Mouse (Mus musculus): ENCODE results near the gene Gtf2b. TPM values are rescaled to one million over a fixed set of nuclear protein-coding genes. Genes with fewer than 3 reads are reported as not detected.

The Gtf2b gene
- total RNA-seq, 2 experiments from 2014 or later: 63.9 to 69.3 TPM

DNA sequence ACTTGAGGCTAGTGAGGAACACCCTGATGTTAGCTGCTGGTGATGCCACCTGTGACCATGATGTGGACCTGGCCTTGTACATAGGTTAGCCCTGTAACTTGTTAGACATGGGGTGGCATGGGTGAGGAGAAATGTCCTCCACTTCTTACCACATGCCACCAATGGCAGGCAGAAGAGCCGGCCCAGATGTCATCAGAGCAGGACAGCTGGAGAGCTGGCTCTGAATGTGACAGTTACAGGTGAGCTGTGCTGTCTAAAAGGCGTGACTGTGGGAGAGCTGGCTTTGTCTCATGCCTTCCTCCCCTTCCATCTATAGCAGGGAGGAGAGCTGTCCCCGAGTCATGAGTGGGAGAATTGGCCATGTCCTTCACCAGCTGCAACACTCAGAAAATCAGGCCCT, 30.7 kb downstream of the Gtf2b start:
- no peak for DNase-seq (ENCODE audit: low spot score in 2 of 2)

DNA sequence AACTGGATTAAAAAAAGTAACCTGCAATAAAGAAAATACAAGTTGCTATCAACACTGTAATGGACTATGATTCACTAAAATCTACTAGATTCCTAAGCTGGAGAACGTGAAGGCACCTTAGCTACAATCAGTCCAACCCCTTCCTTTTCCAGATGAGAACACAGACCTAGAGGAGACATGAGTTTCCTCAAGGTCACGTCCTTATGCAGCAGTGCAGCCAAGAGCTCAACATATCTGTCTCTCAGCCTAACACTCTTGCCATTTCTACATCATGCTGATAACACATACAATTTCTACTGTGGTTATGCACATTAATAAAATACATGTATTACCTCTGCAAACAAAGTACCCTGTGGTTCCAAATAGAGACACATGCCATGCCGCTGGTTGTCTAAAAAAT, 46.7 kb downstream of the Gtf2b start:
- no peak for DNase-seq (ENCODE audit: low spot score in 2 of 2)

DNA sequence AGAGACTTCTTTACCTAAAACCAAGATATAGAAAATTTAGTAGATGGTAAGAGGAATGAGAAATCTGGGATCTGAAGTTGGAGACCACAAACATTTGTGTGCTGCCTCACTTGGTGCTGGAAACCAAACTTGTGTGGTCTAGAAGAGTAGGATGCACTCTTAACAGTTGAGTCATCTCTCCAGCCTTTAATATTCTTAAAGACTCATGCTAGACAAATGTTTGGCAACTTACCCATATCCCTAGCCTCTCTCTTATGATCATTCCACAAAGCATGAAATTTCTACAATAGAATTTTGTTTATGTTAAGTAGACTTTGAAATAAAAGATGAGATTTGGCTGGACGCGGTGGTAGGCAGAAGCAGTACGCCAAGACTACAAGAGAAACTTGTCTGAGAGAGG, 52.7 kb downstream of the Gtf2b start:
- DNase-seq (ENCODE audit: low spot score in 2 of 2): no peak

DNA sequence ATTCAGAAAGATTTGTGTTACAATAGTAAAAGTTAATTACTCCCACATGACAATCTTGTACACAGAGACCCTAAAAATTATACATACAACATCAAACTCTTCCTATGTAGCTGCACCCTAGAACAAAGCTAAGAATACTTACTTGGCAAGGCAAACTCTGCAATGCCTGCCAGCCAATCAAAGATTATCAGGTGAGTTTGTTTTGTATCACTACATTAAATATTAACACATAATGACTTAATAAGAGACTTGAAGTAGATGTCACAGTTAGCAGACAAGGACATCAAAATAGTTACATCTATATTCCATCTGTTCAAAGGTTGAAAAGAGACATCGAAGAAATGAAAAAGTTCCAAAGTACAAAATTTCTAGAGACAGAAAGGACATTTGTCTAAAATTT, 58.8 kb downstream of the Gtf2b start:
- DNase-seq (ENCODE audit: low spot score in 2 of 2): no peak

DNA sequence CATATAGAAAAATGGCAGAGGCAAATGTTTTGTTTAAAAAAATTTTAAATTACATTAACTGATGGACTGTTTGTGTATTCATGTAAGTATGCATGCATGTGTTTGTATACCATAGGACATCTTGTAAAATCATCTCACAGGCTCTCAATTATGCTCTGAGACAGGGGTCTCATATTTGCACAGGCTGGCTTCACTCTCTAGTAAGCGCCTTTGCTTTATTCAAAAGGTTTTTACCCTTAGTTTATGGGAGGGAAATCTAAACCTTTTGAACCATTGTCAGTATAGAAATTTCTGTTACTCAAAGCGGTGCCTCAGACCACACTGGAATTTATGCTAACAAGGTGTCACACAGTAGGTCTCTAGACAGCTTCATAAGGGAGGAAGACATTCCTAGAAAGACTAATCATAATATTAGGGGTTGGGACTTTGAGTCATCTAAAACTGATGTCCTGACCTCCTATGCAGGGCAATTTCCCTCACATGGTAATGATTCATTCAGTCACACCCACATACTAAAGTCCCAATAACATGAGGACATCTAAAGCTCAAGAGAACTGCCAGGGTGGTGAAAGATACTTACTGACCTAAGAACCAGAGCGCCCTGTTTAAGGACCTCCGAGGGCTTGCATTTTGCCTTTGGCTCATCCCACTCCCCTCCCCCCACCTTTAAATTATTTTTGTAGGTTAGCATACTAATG, 61.8 kb downstream of the Gtf2b start:
- DNase-seq (ENCODE audit: low spot score in 2 of 2): no peak

DNA sequence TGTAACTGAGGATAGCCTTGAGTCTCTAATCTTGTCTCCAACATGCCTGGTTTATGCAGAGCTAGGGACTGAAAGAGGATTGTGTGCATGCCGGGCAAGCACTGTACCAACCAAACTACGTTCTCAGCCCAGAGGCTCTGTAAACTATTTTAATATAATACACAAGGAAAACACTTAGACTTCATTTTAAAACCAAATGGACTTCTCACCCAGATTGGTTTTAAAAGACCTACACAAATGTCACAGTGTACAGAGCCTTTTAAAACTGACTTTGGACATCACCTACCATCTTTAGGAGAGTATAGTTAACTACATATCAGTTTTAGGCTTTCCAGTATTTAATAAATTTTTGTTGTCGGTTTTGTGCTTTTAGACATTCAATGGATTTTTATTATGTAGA, 68.1 kb downstream of the Gtf2b start:
- DNase-seq (ENCODE audit: low spot score in 2 of 2): no peak

Other genes with a start within 250 kb of the Gtf2b start
- gene Gbp7, start 234.7 kb upstream of the Gtf2b start, total RNA-seq (2021): 10 to 100 TPM; 11.0 to 13.1 TPM
- 1 to 10 TPM; 6.7 to 7.8 TPM for gene Gbp3, start 205.0 kb upstream of the Gtf2b start, total RNA-seq (2021)
- gene Gbp2b, start 170.2 kb upstream of the Gtf2b start, total RNA-seq (2021): under 1 TPM; 0.22 to 0.28 TPM
- 10 to 100 TPM; 11.5 to 12.4 TPM for gene Gbp2, start 144.4 kb upstream of the Gtf2b start, total RNA-seq (2021)
- gene Kyat3, start 64.0 kb upstream of the Gtf2b start, total RNA-seq (2021): 10 to 100 TPM; 12.8 to 38.7 TPM
- gene Pkn2, start 117.0 kb downstream of the Gtf2b start, total RNA-seq (2021): 10 to 100 TPM; 81.9 to 88.9 TPM

Data from adrenal gland, postnatal 4 days (tissue).